Mouse (Mus musculus): ENCODE data around the gene Mgst3. TPM values are rescaled to one million over a fixed set of nuclear protein-coding genes. Genes with fewer than 3 reads are reported as not detected.
A peak's percentile ranks its signal among the peaks of the same experiment; 100 is the strongest.

The Mgst3 gene
- polyA plus RNA-seq (2015; fragmentation: Nextera tagmentation; extraction: Ambion mirVana), result 74.7 and 76.8 TPM in 2 replicates

GRCm38 (mm10) chr1:167393683-167394492 is at the start of gene Mgst3:
Gene Mgst3, minus strand, starts transcription at chr1:167393841.
- Histone ChIP-seq H3K9me3 (replicated peaks) (no peaks in the 10 kb centered on the region), H3K27me3 (peaks cover 9% of the 10 kb centered on the region; the same call in 1 of the 2 replicates), H3K4me2 (replicated peaks) (peak within 1 kb of the TSS; percentile 94), H3K27ac (replicated peaks) (peak within 1 kb of the TSS; percentile 92), H3K9ac (peak within 1 kb of the TSS; percentile 59), H3K36me3 (no peaks in the 10 kb centered on the region), H3K4me3 (replicated peaks) (peak within 1 kb of the TSS; percentile 73), H3K4me1 (peaks cover 23% of the 10 kb centered on the region)
- under 1% methylated on average over 45 of the region's 45 CpGs for WGBS
- peak; percentile 91 for ATAC-seq (ENCODE audit: insufficient number of reproducible peaks, low FRiP score, low TSS enrichment, low read depth)

GRCm38 (mm10) chr1:167438231-167438885 is 44.7 kb upstream of the Mgst3 start:
- ATAC-seq (ENCODE audit: insufficient number of reproducible peaks, low FRiP score, low TSS enrichment, low read depth), result no peak
- H3K4me3 ChIP-seq (replicated peaks), result no peak overlapping the region
- no peak overlapping the region for H3K27ac ChIP-seq (replicated peaks)
- H3K9ac ChIP-seq, result no peak overlapping the region
- H3K4me1 ChIP-seq, result no peaks in the 10 kb centered on the region
- 45% methylated on average over 9 of the region's 9 CpGs for WGBS
- H3K27me3 ChIP-seq, result no peaks in the 10 kb centered on the region
- H3K9me3 ChIP-seq (replicated peaks), result no peaks in the 10 kb centered on the region
- no peak overlapping the region for H3K4me2 ChIP-seq (replicated peaks)
- no peaks in the 10 kb centered on the region for H3K36me3 ChIP-seq

GRCm38 (mm10) chr1:167437091-167437490 is 43.5 kb upstream of the Mgst3 start:
- Histone ChIP-seq H3K36me3 (no peaks in the 10 kb centered on the region), H3K27ac (replicated peaks) (no peak overlapping the region), H3K9ac (no peak overlapping the region), H3K4me2 (replicated peaks) (no peak overlapping the region), H3K27me3 (no peaks in the 10 kb centered on the region), H3K4me1 (no peaks in the 10 kb centered on the region), H3K9me3 (replicated peaks) (no peaks in the 10 kb centered on the region), H3K4me3 (replicated peaks) (no peak overlapping the region)
- WGBS, result 69% methylated on average over 7 of the region's 7 CpGs
- no peak for ATAC-seq (ENCODE audit: insufficient number of reproducible peaks, low FRiP score, low TSS enrichment, low read depth)

GRCm38 (mm10) chr1:167436186-167436975 is 42.7 kb upstream of the Mgst3 start:
- Histone ChIP-seq H3K9me3 (replicated peaks) (no peaks in the 10 kb centered on the region), H3K9ac (no peak overlapping the region), H3K4me2 (replicated peaks) (no peak overlapping the region), H3K4me1 (no peaks in the 10 kb centered on the region), H3K27ac (replicated peaks) (no peak overlapping the region), H3K36me3 (no peaks in the 10 kb centered on the region), H3K27me3 (no peaks in the 10 kb centered on the region), H3K4me3 (replicated peaks) (no peak overlapping the region)
- 77% methylated on average over 7 of the region's 7 CpGs for WGBS
- ATAC-seq (ENCODE audit: insufficient number of reproducible peaks, low FRiP score, low TSS enrichment, low read depth), result no peak

GRCm38 (mm10) chr1:167434931-167435330 is 41.3 kb upstream of the Mgst3 start:
- H3K36me3 ChIP-seq, result no peaks in the 10 kb centered on the region
- no peak overlapping the region for H3K4me3 ChIP-seq (replicated peaks)
- WGBS, result 84% methylated on average over 4 of the region's 4 CpGs
- H3K4me1 ChIP-seq, result no peaks in the 10 kb centered on the region
- ATAC-seq (ENCODE audit: insufficient number of reproducible peaks, low FRiP score, low TSS enrichment, low read depth), result no peak
- no peak overlapping the region for H3K4me2 ChIP-seq (replicated peaks)
- no peak overlapping the region for H3K9ac ChIP-seq
- H3K27ac ChIP-seq (replicated peaks), result no peak overlapping the region
- no peaks in the 10 kb centered on the region for H3K9me3 ChIP-seq (replicated peaks)
- H3K27me3 ChIP-seq, result 0 out of 2 replicates have a peak, but pooled peaks cover 3% of the 10 kb centered on the region

GRCm38 (mm10) chr1:167430976-167431676 is 37.5 kb upstream of the Mgst3 start:
- no peak overlapping the region for H3K9ac ChIP-seq
- no peaks in the 10 kb centered on the region for H3K36me3 ChIP-seq
- no peak overlapping the region for H3K27ac ChIP-seq (replicated peaks)
- no peaks in the 10 kb centered on the region for H3K4me1 ChIP-seq
- no peak for ATAC-seq (ENCODE audit: insufficient number of reproducible peaks, low FRiP score, low TSS enrichment, low read depth)
- 58% methylated on average over 9 of the region's 9 CpGs for WGBS
- 0 out of 2 replicates have a peak, but pooled peaks cover 3% of the 10 kb centered on the region for H3K27me3 ChIP-seq
- H3K9me3 ChIP-seq (replicated peaks), result no peaks in the 10 kb centered on the region
- no peak overlapping the region for H3K4me3 ChIP-seq (replicated peaks)
- no peak overlapping the region for H3K4me2 ChIP-seq (replicated peaks)

- Histone ChIP-seq H3K4me2 (replicated peaks) (no peak overlapping the region), H3K4me3 (replicated peaks) (no peak overlapping the region), H3K9me3 (replicated peaks) (no peaks in the 10 kb centered on the region), H3K27ac (replicated peaks) (no peak overlapping the region), H3K4me1 (0 out of 2 replicates have a peak, but pooled peaks cover 3% of the 10 kb centered on the region), H3K9ac (no peak overlapping the region), H3K27me3 (0 out of 2 replicates have a peak, but pooled peaks cover 3% of the 10 kb centered on the region), H3K36me3 (no peaks in the 10 kb centered on the region)
- 45% methylated on average over 7 of the region's 7 CpGs for whole genome bisulfite sequencing
- ATAC-seq (ENCODE audit: insufficient number of reproducible peaks, low FRiP score, low TSS enrichment, low read depth), result no peak
Observed at GRCm38 (mm10) chr1:167426681-167427080, 33.0 kb upstream of the Mgst3 start.

- H3K4me2 ChIP-seq (replicated peaks), result no peak overlapping the region
- H3K9ac ChIP-seq, result no peak overlapping the region
- no peak overlapping the region for H3K4me3 ChIP-seq (replicated peaks)
- 0 out of 2 replicates have a peak, but pooled peaks cover 3% of the 10 kb centered on the region for H3K4me1 ChIP-seq
- no peaks in the 10 kb centered on the region for H3K36me3 ChIP-seq
- H3K9me3 ChIP-seq (replicated peaks), result no peaks in the 10 kb centered on the region
- H3K27me3 ChIP-seq, result no peaks in the 10 kb centered on the region
- no peak for ATAC-seq (ENCODE audit: insufficient number of reproducible peaks, low FRiP score, low TSS enrichment, low read depth)
- WGBS, result 86% methylated on average over 5 of the region's 5 CpGs
- no peak overlapping the region for H3K27ac ChIP-seq (replicated peaks)
Observed at GRCm38 (mm10) chr1:167425572-167425971, 31.9 kb upstream of the Mgst3 start.

- Histone ChIP-seq H3K9ac (no peak overlapping the region), H3K4me3 (replicated peaks) (no peak overlapping the region), H3K4me1 (0 out of 2 replicates have a peak, but pooled peaks cover 3% of the 10 kb centered on the region), H3K4me2 (replicated peaks) (no peak overlapping the region), H3K9me3 (replicated peaks) (no peaks in the 10 kb centered on the region), H3K27ac (replicated peaks) (no peak overlapping the region), H3K27me3 (no peaks in the 10 kb centered on the region), H3K36me3 (no peaks in the 10 kb centered on the region)
- WGBS, result 54% methylated on average over 11 of the region's 11 CpGs
- no peak for ATAC-seq (ENCODE audit: insufficient number of reproducible peaks, low FRiP score, low TSS enrichment, low read depth)
Observed at GRCm38 (mm10) chr1:167422501-167423240, 29.0 kb upstream of the Mgst3 start.

- no peak for ATAC-seq (ENCODE audit: insufficient number of reproducible peaks, low FRiP score, low TSS enrichment, low read depth)
- Histone ChIP-seq H3K36me3 (no peaks in the 10 kb centered on the region), H3K27me3 (peaks cover 8% of the 10 kb centered on the region), H3K9ac (no peak overlapping the region), H3K4me1 (no peaks in the 10 kb centered on the region), H3K4me2 (replicated peaks) (no peak overlapping the region), H3K9me3 (replicated peaks) (no peaks in the 10 kb centered on the region), H3K27ac (replicated peaks) (no peak overlapping the region), H3K4me3 (replicated peaks) (no peak overlapping the region)
- 3% methylated on average over 7 of the region's 7 CpGs for WGBS
Observed at GRCm38 (mm10) chr1:167414846-167415245, 21.2 kb upstream of the Mgst3 start.

All from embryonic facial prominence, embryonic 15.5 days (tissue).